Mouse (Mus musculus) CD4-positive helper T cell, adult 2 months (primary cell): ENCODE data around the gene Mllt11.
A peak's percentile ranks its signal among the peaks of the same experiment; 100 is the strongest.

ENCODE experiments used
- DNase-seq: peaks from one replicate; pipeline ENCODE4 v3.0.0-alpha.2; 2012; ENCODE audit warnings: low read depth, missing footprints, low spot score

Gene Mllt11

DNA sequence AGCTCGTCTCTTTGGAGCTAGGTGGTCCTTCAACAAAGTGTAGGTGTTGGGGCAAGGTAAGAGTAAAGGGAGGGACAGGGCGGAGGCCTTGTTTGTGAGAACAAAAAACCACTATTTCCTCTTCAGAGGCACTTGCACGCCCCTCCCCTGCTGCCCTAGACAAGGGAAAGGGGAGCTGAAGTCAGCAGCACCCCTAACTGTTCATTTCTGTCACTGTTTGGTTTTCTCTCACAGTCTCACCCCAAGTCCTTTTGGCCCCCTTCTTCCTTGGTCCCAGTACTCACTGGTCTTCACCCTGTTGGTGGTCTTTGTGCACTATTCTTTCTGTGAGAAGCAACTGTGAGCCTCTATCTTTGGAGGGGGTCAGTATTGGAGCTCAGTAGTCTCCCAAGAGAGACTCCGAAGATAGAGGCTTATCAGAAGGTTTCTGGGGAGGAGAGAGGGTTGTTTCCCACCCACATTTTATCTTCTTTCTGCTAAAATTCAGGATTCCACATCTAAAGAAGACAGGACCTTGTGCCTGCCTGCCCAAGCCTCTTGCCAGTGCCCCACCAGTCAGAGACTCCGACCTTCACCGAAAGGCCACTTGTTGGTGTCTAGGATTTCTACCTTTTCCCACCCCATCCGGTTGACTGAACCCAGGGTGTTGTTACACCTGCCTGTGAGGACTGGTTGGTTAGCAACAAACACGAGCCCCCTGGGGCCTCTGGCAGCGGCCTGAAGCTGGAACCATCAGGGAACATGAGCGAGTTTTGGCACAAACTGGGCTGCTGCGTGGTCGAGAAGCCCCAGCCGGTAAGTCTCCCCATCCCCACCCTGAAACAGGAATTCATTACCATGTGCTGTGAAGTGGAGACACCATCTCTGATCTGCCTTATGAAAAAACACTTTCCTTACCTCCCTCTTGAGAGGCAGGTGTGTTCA is at the start of gene Mllt11:
Mllt11 (minus strand) TSS at position 874 of the 924 bp plus-strand sequence.
- peak; percentile 74 for DNase-seq

DNA sequence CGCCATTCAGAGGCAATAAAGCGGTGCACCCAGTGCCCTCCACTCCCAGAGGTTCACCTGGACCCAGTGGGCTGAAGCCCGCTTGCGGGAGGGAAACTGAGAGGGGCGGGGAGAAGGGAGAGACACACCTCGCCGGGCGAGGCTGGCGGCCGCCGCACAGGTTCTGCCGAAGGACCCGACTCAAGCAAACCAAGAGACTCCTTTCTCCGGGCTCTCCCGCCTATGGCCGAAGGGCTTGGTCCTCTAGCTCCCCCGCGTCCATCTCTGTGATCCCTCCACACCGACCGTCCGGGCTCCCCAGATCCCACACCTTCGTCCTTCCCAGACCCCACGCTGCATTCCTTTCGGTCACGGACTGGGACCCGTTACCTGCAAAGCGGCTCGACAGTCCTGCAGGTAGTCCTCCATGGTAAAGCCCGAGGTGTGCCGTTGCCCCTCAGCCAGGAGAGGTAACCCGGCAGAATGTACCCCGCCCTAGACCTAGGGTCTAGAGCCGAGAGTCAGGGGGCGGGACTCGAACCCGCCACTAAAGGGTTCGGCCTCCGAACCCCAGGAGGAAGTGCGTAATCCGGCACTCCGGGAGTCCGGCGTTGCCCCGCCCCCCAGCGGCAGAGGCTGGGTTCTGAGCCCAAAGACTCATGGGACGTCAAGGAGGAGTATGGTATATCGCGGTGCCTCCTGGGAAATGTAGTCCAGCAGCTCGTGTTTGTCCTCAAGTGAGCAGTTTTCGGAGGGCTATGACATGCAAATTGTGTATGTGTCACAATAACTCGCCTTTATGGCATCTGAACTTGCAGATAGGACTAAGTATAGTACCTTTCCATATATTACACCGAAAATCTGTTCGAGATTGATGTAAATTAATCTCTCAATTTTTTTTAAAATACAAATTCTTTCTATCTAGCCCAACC is 49.5 kb upstream of the Mllt11 start, which contains the start of the genes Mindy1 and Prune1:
Mindy1 (plus strand) TSS at position 130 of the 911 bp plus-strand sequence.
Prune1 (minus strand) TSS at position 861 of the 911 bp plus-strand sequence.
- DNase-seq, result peak; percentile 98

DNA sequence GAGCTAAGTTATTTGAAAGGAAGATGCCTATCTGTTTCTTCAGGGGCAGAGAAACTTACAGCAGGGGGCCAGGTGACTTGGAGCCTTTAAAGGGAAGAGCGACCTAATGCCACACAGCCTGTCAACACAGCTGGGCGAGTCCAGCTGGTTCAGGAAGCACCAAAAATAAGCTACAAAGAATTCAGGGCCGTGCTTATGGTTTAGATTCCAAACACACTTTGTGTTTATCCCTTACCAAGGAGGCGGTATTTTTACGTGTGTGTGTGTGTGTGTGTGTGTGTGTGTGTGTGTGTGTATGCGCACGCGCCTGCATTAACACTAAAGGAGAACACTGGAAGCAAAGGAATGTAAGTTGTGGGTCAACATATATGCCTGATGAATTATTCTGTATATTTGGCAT is 48.8 kb upstream of the Mllt11 start:
- DNase-seq, result peak; percentile 54

DNA sequence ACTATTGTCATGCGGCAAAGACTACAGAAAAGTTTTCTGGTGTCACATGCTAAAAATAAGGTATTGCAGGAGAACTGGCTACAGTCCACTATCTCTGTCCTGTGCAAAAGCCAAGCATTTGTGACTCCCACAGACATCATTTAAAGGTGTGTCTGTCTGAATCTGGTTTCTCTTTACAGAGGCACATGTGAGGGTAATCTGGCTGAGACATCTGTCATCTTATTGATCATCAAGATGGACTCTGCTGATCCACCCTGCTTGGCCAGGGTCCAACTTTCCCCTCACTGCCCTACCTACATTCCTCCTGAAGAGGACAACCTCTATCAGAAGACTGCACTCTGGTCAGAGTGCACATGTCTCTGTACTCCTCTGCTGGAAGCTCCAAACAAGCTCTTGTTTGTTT is 45.2 kb upstream of the Mllt11 start:
- DNase-seq, result no peak

DNA sequence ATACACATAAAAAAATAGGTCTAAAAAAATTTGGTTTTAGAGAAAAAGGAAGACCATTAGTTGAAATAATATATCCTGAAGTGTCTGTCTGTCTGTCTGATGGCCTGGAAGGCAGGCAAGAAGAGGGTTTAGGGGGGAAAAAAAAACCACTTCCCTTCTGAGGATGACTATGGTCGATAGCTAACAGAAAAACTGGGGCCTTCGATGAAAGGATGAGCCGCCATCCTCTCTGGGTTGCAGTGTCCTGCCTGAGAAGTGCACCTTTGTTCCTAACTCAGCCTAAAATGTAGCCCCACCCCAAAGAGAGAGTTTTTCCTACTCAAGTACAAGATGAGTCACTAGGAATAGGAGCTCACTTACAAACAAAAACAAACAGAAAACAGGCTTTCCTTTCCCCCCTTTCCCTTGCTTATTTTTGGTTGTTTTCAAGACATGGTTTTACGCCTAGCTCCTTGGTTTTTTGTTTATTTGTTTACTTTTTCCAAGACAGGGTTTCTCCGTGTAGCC is 44.5 kb upstream of the Mllt11 start:
- DNase-seq, result no peak

DNA sequence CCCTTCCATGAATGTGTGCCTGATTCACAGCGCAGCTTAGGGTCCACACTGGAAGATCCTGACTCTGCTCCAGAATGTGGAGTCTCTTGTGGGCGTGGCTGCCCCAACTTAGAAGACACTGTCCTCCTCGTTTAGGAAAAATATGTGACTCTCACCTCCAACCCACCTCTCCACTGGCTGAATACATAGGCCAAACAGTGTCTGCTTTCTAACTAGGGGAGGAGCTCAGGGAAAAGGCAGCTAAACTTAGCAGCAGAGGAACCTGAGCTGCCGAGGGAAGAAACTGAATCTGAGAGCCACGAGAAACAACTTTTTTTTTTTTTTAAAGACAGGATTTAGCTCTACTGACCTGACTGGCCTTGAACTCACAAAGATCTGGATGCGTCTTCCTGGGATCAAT is 43.2 kb upstream of the Mllt11 start:
- no peak for DNase-seq

DNA sequence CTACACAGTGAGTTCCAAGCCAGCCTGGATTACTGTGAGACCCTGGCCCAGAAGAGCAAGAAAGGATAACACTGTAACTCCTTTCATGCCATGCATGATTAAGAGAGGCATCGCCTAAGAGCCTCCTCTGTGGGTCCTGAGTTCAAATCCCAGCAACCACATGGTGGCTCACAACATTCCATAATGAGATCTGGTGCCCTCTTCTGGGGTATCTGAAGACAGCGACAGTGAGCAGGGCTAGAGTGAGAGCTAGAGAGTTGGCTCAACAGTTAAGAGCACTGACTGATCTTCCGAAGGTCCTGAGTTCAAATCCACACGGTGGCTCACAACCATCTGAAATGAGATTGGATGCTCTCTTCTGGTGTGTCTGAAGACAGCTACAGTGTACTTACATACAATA is 42.5 kb upstream of the Mllt11 start:
- DNase-seq, result no peak

DNA sequence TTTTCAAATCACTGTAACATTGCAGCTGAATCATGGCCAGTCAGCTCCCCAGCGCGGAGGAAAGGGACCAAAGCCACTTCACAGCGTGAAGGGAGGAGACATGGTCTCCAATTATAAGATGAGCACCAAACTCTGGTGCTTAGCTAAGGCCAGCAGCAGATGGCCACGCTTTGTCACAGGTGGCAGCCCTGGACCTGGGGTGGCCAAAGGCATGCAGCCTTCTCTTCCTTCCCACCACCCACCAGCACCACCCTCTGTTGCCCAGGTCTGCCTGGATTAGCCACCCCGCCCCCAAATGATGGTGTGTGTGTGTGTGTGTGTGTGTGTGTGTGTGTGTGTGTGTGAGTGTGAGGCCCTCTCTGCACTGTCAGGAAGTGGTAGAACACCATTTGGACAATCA is 41.5 kb upstream of the Mllt11 start:
- no peak for DNase-seq

DNA sequence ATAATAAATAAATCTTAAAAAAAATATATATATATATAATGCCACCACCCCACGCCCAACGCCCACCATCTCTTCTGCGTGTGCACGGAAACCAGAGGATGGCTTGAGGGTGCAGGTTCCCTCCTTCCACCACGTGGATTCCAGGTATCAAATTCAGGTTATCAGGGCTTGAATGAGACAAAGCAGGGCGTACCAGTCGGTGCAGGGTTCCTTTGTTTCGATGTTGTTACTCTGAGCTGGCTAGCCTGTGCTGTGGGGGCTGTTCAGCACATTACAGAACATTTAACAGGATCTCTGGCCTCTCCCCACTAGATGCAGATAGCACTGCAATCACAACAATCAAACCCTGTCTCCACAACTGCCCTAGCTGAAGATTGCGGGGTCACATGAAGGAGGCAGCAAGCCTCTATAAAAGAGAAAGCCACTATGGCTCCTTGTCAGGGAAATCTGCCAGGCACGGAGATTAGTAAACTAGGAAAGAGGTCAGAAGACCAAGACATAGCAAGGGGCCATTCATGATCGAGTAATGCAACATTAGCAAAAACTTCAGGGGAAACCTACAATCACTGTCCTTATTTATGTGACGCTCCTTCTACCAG is 38.9 kb upstream of the Mllt11 start:
- DNase-seq, result no peak

DNA sequence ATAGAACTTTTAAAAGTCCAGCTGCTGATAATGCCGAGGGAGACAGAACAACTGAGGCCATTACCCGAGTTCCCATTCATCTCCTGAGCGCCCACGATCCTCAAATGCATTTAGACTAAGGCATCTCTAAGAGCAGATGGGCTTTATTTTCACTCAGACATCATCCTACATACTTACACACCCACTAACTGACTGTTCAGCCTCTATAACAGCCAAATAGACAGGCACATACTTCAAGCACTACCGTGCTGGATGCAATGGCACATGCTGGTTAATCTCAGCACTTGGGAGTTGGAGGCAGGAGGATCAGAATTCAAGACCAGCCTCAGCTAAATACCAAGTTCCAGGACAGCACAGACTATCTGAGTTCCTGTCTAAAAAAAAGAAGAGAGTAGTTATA is 37.8 kb upstream of the Mllt11 start:
- DNase-seq, result no peak

DNA sequence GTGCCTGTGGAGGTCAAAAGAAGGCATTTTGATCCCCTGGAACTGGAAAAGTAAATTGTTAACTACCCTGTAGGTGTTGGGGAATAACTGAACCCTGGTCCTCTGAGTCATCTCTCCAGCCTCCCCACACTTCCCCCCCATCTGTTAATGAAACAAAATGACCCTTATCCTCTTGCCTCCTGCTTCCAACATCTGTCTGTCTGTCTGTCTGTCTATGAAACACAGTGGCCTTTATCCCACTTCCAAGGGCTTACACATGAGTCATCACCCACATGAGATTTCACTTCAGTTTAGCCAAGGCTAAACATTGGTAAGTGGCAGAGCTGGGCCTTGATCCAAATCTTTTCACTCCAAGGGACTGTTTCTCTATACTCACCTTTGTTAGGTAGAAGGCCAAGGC is 35.9 kb upstream of the Mllt11 start:
- no peak for DNase-seq

DNA sequence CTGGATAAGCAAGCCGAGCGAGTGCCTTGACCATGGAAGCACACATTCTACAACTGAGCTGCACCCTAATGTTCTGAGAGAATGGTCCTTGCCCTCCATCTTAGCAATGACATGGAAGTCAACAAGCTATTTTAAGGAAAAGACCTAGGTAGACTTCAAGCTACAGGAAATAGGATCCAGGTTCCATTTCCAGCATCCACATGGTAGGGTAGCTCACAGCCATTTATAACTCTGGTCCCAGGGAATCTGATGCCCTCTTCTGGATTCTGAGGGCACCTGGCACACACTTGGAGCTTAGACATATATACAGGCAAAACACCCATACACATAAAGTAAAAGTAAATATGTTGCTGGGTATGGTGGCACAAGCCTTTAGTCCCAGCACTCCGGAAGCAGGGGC is 34.1 kb upstream of the Mllt11 start:
- no peak for DNase-seq

DNA sequence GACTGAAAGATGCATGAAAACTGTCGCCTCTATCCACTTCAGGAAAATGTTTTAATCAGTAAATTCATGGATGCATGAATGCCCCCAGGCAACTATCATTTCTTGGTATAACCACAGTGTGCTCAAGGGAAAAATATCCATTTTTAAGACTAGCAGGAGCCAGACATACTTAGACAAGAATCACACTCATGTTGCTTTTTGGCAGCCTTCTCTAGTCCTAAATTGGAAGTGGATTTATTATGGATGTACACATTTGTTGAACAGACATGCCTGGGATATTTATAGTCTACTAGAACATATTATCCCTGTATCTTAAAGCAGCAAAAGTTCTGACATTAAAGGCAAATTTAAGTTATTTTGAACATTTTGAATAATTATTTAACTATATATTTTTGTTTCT is 32.8 kb upstream of the Mllt11 start:
- DNase-seq, result no peak

DNA sequence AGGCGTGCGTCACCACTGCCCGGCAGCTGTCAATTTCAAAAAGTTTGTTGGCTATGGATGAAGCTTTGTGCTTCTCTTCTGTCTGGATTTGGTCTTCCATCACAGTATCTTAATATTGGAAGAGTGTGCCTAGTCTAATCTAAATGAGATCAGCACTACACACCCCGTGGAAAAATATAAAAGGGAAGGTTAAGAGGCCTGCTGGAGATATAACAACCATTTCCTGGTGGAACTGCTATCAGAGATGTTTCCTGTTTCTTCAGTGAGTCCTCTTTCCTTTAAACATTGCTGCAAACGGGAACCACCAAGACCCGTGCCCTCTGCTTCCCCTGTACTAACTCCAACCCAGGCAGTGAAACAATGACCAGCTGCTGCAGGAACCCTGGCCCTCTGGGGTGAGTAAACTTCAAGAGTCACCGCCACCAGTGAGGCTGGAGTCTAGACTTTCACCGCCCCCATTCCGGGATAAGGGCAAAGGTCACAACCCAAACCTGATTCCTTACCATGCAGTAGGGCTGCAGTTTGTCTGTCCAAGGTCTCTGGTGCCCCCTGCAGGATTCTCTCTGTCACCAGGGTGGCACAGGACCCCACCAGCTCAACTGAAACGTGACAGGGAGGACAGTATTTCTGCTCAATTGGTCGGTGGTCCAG is 31.2 kb upstream of the Mllt11 start:
- peak; percentile 76 for DNase-seq

DNA sequence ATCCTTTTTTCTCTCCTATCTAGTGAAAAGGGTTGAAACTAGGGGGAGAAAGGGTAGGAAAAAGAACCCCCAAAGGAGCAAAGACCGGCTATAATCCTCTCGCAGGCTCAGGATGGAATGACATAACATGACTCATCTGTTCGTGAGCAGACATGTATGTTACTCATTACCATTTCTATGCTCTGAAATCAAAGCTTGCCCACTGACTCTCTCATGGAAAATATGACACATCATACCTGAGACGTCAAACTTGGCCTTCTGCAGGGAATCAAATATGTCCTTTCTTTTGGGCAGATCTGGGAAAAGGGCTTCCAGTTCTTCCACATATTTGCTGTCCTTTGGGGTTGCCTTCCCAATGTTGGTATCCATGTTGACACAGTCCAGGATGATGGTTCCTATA is 30.0 kb upstream of the Mllt11 start:
- DNase-seq, result no peak

DNA sequence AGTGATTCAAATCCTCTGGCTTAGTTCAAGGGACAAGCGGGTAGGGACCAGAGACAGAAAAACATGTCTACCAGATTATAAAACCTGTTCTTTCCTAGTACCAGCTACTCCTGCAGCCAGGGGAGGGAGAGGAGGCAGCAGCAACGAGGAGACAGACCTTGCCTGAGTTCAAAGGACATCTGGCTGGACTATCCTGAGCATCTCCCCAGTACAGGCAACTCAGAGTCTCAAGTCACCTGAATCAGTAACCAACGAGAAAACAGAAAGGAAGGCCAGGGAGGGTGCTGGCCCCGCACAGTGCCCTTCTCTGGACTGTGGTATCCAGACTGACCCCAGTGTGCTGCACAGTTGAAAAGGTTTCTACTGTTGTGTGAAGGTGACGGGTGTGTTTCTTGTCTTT is 25.0 kb upstream of the Mllt11 start:
- DNase-seq, result no peak

DNA sequence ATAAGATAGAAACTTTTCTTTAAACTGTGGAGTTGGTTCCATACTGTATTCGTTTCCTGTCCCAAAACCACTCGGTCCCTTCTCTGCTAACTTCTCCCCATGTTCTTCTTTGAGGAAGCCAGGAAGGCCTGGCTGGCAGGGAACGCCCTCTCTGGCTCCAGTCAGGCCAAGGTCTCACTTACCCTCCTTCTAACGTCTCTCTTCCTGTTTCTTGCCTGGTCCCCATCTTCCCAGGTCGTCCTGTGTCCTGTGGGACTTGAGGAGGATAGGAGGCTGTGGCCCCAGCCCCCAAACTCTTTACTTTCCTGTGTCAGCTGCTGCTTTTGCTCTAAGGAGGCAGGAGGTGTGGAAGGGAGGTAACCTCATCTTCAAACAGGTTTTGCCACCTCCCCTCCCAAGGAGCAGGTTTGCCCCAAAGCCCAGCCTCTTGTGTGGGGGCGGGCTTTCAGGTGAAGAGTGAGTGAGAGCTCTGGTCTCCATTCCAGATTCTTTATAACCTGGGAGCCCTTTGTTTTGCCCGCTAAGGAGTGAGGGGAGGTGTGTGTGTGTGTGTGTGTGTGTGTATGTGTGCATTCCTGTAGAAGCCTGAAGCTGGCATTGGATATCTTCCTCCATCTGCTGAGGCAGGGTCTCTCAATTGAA is 18.9 kb upstream of the Mllt11 start, which contains the start of gene Bnipl:
Bnipl (minus strand) TSS at position 411 of the 642 bp plus-strand sequence.
- no peak for DNase-seq

DNA sequence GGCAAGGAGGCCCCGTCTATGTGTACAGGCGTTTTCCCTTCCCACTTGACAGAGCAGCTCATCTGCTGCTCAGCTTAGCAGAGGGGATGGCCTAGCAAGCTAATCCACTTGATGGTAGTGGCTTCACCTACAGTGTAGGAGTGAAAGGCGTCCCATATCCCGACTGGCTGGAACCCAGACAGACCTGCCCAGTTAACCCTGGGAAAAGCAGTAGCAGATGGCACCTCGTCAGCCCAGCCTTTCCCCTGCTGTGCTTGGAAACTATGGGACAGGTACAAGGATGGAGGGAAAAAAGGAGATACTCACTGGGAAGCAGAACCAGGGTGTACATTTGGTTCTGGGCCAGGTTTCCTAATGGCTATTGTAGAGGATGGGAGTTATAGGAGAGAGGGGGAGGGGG is 18.4 kb upstream of the Mllt11 start:
- no peak for DNase-seq

DNA sequence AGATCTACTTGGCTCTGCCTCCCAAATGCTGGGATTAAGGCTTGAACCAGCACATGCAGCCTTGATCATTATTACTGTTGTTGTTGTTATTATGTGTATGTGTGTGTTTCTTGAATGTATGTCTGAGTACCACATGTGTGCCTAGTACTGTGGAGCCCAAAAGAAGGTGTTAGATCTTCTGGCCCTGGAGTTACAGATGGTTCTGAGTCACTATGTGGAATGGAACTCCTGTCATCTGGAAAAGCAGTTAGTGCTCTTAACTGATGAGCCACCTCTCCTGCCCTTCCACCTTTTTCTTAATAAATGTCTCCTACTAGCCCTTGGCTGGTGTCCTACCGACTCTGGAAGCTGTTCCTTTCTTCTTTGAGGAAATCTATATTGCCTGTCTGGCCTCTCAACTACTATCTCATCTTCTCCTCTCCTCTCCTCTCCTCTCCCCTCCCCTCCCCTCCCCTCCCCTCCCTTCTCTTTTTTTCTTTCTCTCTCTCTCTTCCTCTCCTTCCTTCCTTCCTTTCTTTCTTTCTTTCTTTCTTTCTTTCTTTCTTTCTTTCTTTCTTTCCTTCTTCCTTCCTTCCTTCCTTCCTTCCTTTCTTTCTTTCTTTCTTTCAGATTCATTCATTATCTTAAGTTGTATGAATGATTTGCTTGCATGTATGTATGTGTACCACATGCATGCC is 15.8 kb upstream of the Mllt11 start:
- DNase-seq, result no peak
